Mouse (Mus musculus): ENCODE measurements around the gene Trip12.

Gene Trip12

GRCm38 (mm10) chr1:84795335-84795734, 45.0 kb downstream of the Trip12 start:
- no peak for DNase-seq (ENCODE audit: low read depth, low spot score)

GRCm38 (mm10) chr1:84791393-84791792, 48.9 kb downstream of the Trip12 start:
- DNase-seq (ENCODE audit: low read depth, low spot score) = no peak

- no peak for DNase-seq (ENCODE audit: low read depth, low spot score)
Observed at GRCm38 (mm10) chr1:84780630-84781029, 59.7 kb downstream of the Trip12 start.

GRCm38 (mm10) chr1:84777455-84777854, 62.9 kb downstream of the Trip12 start:
- no peak for DNase-seq (ENCODE audit: low read depth, low spot score)

- DNase-seq (ENCODE audit: low read depth, low spot score) = no peak
Observed at GRCm38 (mm10) chr1:84758843-84759242, 81.5 kb downstream of the Trip12 start.

GRCm38 (mm10) chr1:84742156-84742555, 98.2 kb downstream of the Trip12 start:
- no peak for DNase-seq (ENCODE audit: low read depth, low spot score)

GRCm38 (mm10) chr1:84740080-84740479, 100.2 kb downstream of the Trip12 start:
- no peak for DNase-seq (ENCODE audit: low read depth, low spot score)

- DNase-seq (ENCODE audit: low read depth, low spot score) = no peak
Observed at GRCm38 (mm10) chr1:84737097-84737496, 103.2 kb downstream of the Trip12 start.

- DNase-seq (ENCODE audit: low read depth, low spot score) = no peak
Observed at GRCm38 (mm10) chr1:84733799-84734198, 106.5 kb downstream of the Trip12 start.

GRCm38 (mm10) chr1:84731763-84732162, 108.6 kb downstream of the Trip12 start:
- DNase-seq (ENCODE audit: low read depth, low spot score) = no peak

GRCm38 (mm10) chr1:84722841-84723240, 117.5 kb downstream of the Trip12 start:
- DNase-seq (ENCODE audit: low read depth, low spot score) = no peak

- DNase-seq (ENCODE audit: low read depth, low spot score) = no peak
Observed at GRCm38 (mm10) chr1:84722371-84722770, 117.9 kb downstream of the Trip12 start.

- no peak for DNase-seq (ENCODE audit: low read depth, low spot score)
Observed at GRCm38 (mm10) chr1:84721942-84722341, 118.4 kb downstream of the Trip12 start.

GRCm38 (mm10) chr1:84709810-84710785, 130.2 kb downstream of the Trip12 start:
- no peak for DNase-seq (ENCODE audit: low read depth, low spot score)

GRCm38 (mm10) chr1:84709406-84709805, 130.9 kb downstream of the Trip12 start:
- no peak for DNase-seq (ENCODE audit: low read depth, low spot score)

GRCm38 (mm10) chr1:84700254-84700653, 140.1 kb downstream of the Trip12 start:
- no peak for DNase-seq (ENCODE audit: low read depth, low spot score)

- peak; percentile 68 for DNase-seq (ENCODE audit: low read depth, low spot score)
Observed at GRCm38 (mm10) chr1:84697136-84697535, 143.2 kb downstream of the Trip12 start.

GRCm38 (mm10) chr1:84695517-84696411, 144.6 kb downstream of the Trip12 start, which contains the start of gene Dner:
Gene Dner, minus strand, starts transcription at chr1:84696221.
- peak; percentile 73 for DNase-seq (ENCODE audit: low read depth, low spot score)

- DNase-seq (ENCODE audit: low read depth, low spot score) = no peak
Observed at GRCm38 (mm10) chr1:84694688-84695474, 145.4 kb downstream of the Trip12 start.

GRCm38 (mm10) chr1:84677910-84678309, 162.4 kb downstream of the Trip12 start:
- DNase-seq (ENCODE audit: low read depth, low spot score) = no peak

All from WW6 (cell line).